Mouse (Mus musculus) inflammation-experienced regulatory T-cells, adult 6 months (primary cell): ENCODE data around the gene Cacna1e. TPM values are rescaled to one million over a fixed set of nuclear protein-coding genes. Genes with fewer than 3 reads are reported as not detected.

Source experiments
- ATAC-seq: one replicate; pipeline ENCODE4 v1.8.0; 2017
- polyA plus RNA-seq, 3 experiments: library from polyadenylated mRNA; unstranded; fragments of 100-300 nt; shearing (Covaris generic); gene quantifications; one replicate each; pipeline ENCODE4 v1.2.1; 2017

Gene Cacna1e
- polyA plus RNA-seq, 3 experiments from 2014 or later: 0.09 to 0.18 (median 0.16) TPM

- ATAC-seq: no peak
Measured at GRCm38 (mm10) chr1:154498821-154499220, 385.5 kb downstream of the Cacna1e start.

- no peak for ATAC-seq
Measured at GRCm38 (mm10) chr1:154491071-154491470, 393.2 kb downstream of the Cacna1e start.

GRCm38 (mm10) chr1:154476671-154477070 is 407.6 kb downstream of the Cacna1e start:
- ATAC-seq: no peak

GRCm38 (mm10) chr1:154475706-154476105 is 408.6 kb downstream of the Cacna1e start:
- no peak for ATAC-seq

GRCm38 (mm10) chr1:154474156-154474555 is 410.1 kb downstream of the Cacna1e start:
- no peak for ATAC-seq

- ATAC-seq: no peak
Measured at GRCm38 (mm10) chr1:154467265-154467664, 417.0 kb downstream of the Cacna1e start.

GRCm38 (mm10) chr1:154461521-154461920 is 422.8 kb downstream of the Cacna1e start:
- no peak for ATAC-seq

GRCm38 (mm10) chr1:154460067-154460466 is 424.2 kb downstream of the Cacna1e start:
- ATAC-seq: no peak

- no peak for ATAC-seq
Measured at GRCm38 (mm10) chr1:154458601-154459000, 425.7 kb downstream of the Cacna1e start.

- no peak for ATAC-seq
Measured at GRCm38 (mm10) chr1:154450799-154451198, 433.5 kb downstream of the Cacna1e start.

- no peak for ATAC-seq
Measured at GRCm38 (mm10) chr1:154446456-154446855, 437.8 kb downstream of the Cacna1e start.

GRCm38 (mm10) chr1:154433520-154433919 is 450.8 kb downstream of the Cacna1e start:
- no peak for ATAC-seq

- ATAC-seq: no peak
Measured at GRCm38 (mm10) chr1:154433112-154433511, 451.2 kb downstream of the Cacna1e start.

- ATAC-seq: no peak
Measured at GRCm38 (mm10) chr1:154428276-154428675, 456.0 kb downstream of the Cacna1e start.

- no peak for ATAC-seq
Measured at GRCm38 (mm10) chr1:154418278-154418677, 466.0 kb downstream of the Cacna1e start.

GRCm38 (mm10) chr1:154416384-154417155 is 467.7 kb downstream of the Cacna1e start:
- ATAC-seq: no peak

- no peak for ATAC-seq
Measured at GRCm38 (mm10) chr1:154415826-154416225, 468.5 kb downstream of the Cacna1e start.

GRCm38 (mm10) chr1:154413138-154413537 is 471.2 kb downstream of the Cacna1e start:
- no peak for ATAC-seq

- ATAC-seq: no peak
Measured at GRCm38 (mm10) chr1:154409051-154409450, 475.2 kb downstream of the Cacna1e start.

- ATAC-seq: no peak
Measured at GRCm38 (mm10) chr1:154391979-154392378, 492.3 kb downstream of the Cacna1e start.
